Mouse (Mus musculus) CH12.LX (cell line): ENCODE measurements around the gene Psma1.

ENCODE experiments used
- CHD2 ChIP-seq: IDR thresholded peaks from 2 replicates; pipeline ENCODE4 v1.6.1; 2011; ENCODE audit warnings: low read length, improper control_type of control experiment
- CTCF ChIP-seq, 2 experiments: IDR thresholded peaks in 1 of 2; conservative IDR thresholded peaks in 1 of 2; 2 replicates each; pipeline ENCODE4 v1.5.1; 2011 to 2012; ENCODE audit warnings: low read depth in 2 of 2, low read length in 2 of 2, improper control_type of control experiment in 1 of 2, inconsistent platforms in 1 of 2, mild to moderate bottlenecking in 1 of 2, moderate library complexity in 1 of 2
- POLR2A ChIP-seq: IDR thresholded peaks from 2 replicates; pipeline ENCODE4 v1.6.1; 2011; ENCODE audit warnings: low read depth, mild to moderate bottlenecking, improper control_type of control experiment, low read length

DNA sequence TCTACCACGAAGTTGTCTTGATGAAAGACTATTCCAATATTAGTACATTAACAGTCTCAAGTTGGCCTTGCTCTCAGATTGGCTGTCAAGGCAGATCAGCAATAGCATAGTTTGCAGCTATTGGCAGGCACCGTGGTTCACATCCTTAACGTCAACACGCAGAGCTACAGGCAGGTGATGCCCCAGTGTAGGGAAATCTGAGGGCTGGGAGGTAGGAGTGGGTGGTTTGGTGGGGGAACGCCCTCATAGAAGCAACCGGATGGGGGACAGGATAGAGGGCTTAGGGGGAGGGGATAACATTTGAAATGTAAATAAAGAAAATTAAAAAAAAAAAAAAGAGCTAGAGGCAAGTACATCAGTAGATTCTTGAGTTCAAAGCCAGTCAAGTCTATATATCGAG, 41.9 kb downstream of the Psma1 start:
- TF ChIP-seq CHD2 (no peak), CTCF (conservative IDR thresholded peaks at IDR 0.05 in 1 of 2, IDR thresholded peaks at IDR 0.05 in 1 of 2; ENCODE audit: low read depth in 2 of 2, low read length in 2 of 2) (no peak), POLR2A (no peak)
